Mouse (Mus musculus) bone marrow, adult 2 months (tissue): ENCODE data around the gene Actl6a.

Source experiments
- CTCF ChIP-seq: fragments of 200-500 bp; IDR thresholded peaks from 2 replicates; pipeline ENCODE4 v1.5.1; 2011; ENCODE audit warnings: low read length, control low read depth; ENCODE audit not compliant: control insufficient read depth, insufficient read depth
- POLR2A ChIP-seq: fragments of 200-500 bp; IDR thresholded peaks from 2 replicates; pipeline ENCODE4 v1.6.1; 2011; ENCODE audit warnings: low read depth, mild to moderate bottlenecking, control low read depth, low read length, borderline replicate concordance; ENCODE audit not compliant: control insufficient read depth

- TF ChIP-seq CTCF: peak; percentile 90
- TF ChIP-seq POLR2A: no peak
Measured at GRCm38 (mm10) chr3:32698228-32698863, 7.8 kb upstream of the Actl6a start.
